Mouse (Mus musculus) E14TG2a.4 (cell line): ENCODE data around the gene Dab2ip.

Experiments
- H3K27me3 ChIP-seq: 2 replicates; pipeline ENCODE4 v1.6.1; 2014; ENCODE audit warnings: low read length, control low read depth; ENCODE audit not compliant: insufficient read depth
- H3K36me3 ChIP-seq: 2 replicates; pipeline ENCODE4 v1.6.1; 2014; ENCODE audit warnings: low read length, control low read depth; ENCODE audit not compliant: insufficient read depth
- H3K4me1 ChIP-seq: replicated peaks from 2 replicates; pipeline ENCODE4 v1.6.1; 2014; ENCODE audit warnings: low read depth, low read length, control low read depth
- H3K4me3 ChIP-seq: replicated peaks from 2 replicates; pipeline ENCODE4 v1.5.1; 2014; ENCODE audit warnings: mild to moderate bottlenecking, low read length
- H3K9me3 ChIP-seq: 2 replicates; pipeline ENCODE4 v1.6.1; 2014; ENCODE audit warnings: low read length, control low read depth
- CTCF ChIP-seq: conservative IDR thresholded peaks from 2 replicates; pipeline ENCODE4 v1.5.1; 2014; ENCODE audit warnings: low read length
- NANOG ChIP-seq: IDR thresholded peaks from 2 replicates; pipeline ENCODE4 v1.6.1; 2014; ENCODE audit warnings: borderline replicate concordance, low read length, mixed read lengths
- POU5F1 ChIP-seq: IDR thresholded peaks from 2 replicates; pipeline ENCODE4 v1.6.1; 2014; ENCODE audit warnings: low read length, borderline replicate concordance

Gene Dab2ip

GRCm38 (mm10) chr2:35763818-35764217 is 205.8 kb downstream of the Dab2ip start:
- no peak overlapping the region for H3K4me3 ChIP-seq
- H3K27me3 ChIP-seq: peaks cover 16% of the 10 kb centered on the region
- no peaks in the 10 kb centered on the region for H3K9me3 ChIP-seq
- TF ChIP-seq NANOG (no peak), CTCF (no peak)
- H3K4me1 ChIP-seq: peaks cover 38% of the 10 kb centered on the region
- H3K36me3 ChIP-seq: no peaks in the 10 kb centered on the region

- Histone ChIP-seq H3K9me3 (no peaks in the 10 kb centered on the region), H3K36me3 (no peaks in the 10 kb centered on the region), H3K4me1 (peaks cover 41% of the 10 kb centered on the region), H3K4me3 (no peak overlapping the region), H3K27me3 (peaks cover 17% of the 10 kb centered on the region)
- TF ChIP-seq POU5F1 (no peak), NANOG (no peak), CTCF (no peak)
Observed at GRCm38 (mm10) chr2:35764328-35764727, 206.3 kb downstream of the Dab2ip start.

- TF ChIP-seq POU5F1: no peak
- TF ChIP-seq NANOG: no peak
- TF ChIP-seq CTCF: no peak
- 0 out of 2 replicates have a peak overlapping the region, but pooled peaks have one; percentile 17 for H3K4me3 ChIP-seq
- H3K9me3 ChIP-seq: no peaks in the 10 kb centered on the region
- no peaks in the 10 kb centered on the region for H3K36me3 ChIP-seq
- H3K4me1 ChIP-seq: peaks cover 41% of the 10 kb centered on the region
- H3K27me3 ChIP-seq: peaks cover 29% of the 10 kb centered on the region
Observed at GRCm38 (mm10) chr2:35767834-35768537, 209.9 kb downstream of the Dab2ip start.

- no peaks in the 10 kb centered on the region for H3K9me3 ChIP-seq
- H3K4me3 ChIP-seq: no peak overlapping the region
- peaks cover 38% of the 10 kb centered on the region for H3K4me1 ChIP-seq
- H3K27me3 ChIP-seq: peaks cover 29% of the 10 kb centered on the region
- TF ChIP-seq CTCF: no peak
- no peaks in the 10 kb centered on the region for H3K36me3 ChIP-seq
Observed at GRCm38 (mm10) chr2:35768538-35769238, 210.6 kb downstream of the Dab2ip start.

- Histone ChIP-seq H3K9me3 (no peaks in the 10 kb centered on the region), H3K4me3 (no peak overlapping the region), H3K4me1 (peaks cover 31% of the 10 kb centered on the region), H3K27me3 (peaks cover 29% of the 10 kb centered on the region), H3K36me3 (no peaks in the 10 kb centered on the region)
- no peak for TF ChIP-seq POU5F1
- TF ChIP-seq NANOG: no peak
- no peak for TF ChIP-seq CTCF
Observed at GRCm38 (mm10) chr2:35769398-35769797, 211.3 kb downstream of the Dab2ip start.

GRCm38 (mm10) chr2:35770541-35770940 is 212.5 kb downstream of the Dab2ip start:
- H3K27me3 ChIP-seq: peaks cover 29% of the 10 kb centered on the region
- H3K4me1 ChIP-seq: peaks cover 26% of the 10 kb centered on the region
- TF ChIP-seq CTCF (no peak), NANOG (no peak), POU5F1 (no peak)
- H3K36me3 ChIP-seq: no peaks in the 10 kb centered on the region
- no peak overlapping the region for H3K4me3 ChIP-seq
- H3K9me3 ChIP-seq: no peaks in the 10 kb centered on the region

GRCm38 (mm10) chr2:35775651-35776055 is 217.6 kb downstream of the Dab2ip start:
- TF ChIP-seq POU5F1 (no peak), CTCF (no peak), NANOG (no peak)

GRCm38 (mm10) chr2:35776935-35777334 is 218.9 kb downstream of the Dab2ip start:
- no peak for TF ChIP-seq POU5F1
- no peak for TF ChIP-seq CTCF
- TF ChIP-seq NANOG: no peak
- Histone ChIP-seq H3K4me1 (no peaks in the 10 kb centered on the region), H3K4me3 (no peak overlapping the region), H3K9me3 (no peaks in the 10 kb centered on the region), H3K36me3 (no peaks in the 10 kb centered on the region), H3K27me3 (peaks cover 18% of the 10 kb centered on the region)

More at GRCm38 (mm10) chr2:35775651-35776055, 217.6 kb downstream of the Dab2ip start:
- Histone ChIP-seq H3K9me3 (no peaks in the 10 kb centered on the region), H3K4me3 (no peak overlapping the region), H3K4me1 (no peaks in the 10 kb centered on the region), H3K36me3 (no peaks in the 10 kb centered on the region), H3K27me3 (peaks cover 12% of the 10 kb centered on the region)
